Mouse (Mus musculus): Measurements from ENCODE around the gene 2810408A11Rik.

2810408A11Rik gene

DNA sequence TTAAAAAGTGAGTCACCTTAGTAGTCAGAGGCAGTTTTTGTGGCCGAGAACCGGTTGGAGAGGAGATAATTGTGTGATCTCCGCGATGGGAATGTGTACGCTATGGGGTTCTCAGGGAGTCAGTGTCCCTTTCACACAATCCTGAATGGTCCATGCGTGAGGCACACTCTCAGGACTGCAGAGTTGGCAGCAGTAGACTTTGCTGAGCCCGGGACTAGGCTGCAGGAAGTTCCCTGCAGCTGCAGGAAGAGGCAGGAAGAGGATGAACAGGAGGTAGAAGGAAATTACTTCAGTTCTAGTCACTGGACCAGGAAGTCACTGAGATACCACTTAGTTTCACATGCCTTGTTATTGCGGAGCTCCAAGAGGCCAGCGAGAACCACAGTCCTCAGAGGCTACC, 51.7 kb downstream of the 2810408A11Rik start:
- peak in 1 of 2 experiments; percentile 63 for DNase-seq (ENCODE audit: low spot score in 2 of 2)

DNA sequence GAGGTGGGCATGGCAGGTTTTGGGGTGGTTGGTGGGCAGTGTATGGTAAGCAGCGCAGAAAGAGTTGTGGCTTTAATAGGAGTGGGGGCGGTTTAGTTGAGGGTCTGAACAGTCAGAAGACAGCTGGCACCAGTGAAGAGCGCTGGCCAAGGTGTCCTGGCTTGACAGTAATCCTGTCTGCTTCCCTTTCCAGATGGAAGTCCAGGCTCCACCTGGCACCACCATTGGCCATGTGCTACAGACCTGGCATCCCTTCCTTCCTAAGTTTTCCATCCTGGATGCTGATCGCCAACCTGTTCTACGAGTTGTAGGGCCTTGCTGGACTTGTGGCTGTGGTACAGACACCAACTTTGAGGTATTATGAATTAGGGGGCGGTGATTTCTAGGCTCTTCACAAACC, 52.8 kb downstream of the 2810408A11Rik start:
- DNase-seq (ENCODE audit: low spot score in 2 of 2) = peak in 1 of 2 experiments; percentile 66

Measured in spleen, postnatal 4 days (tissue).